ENCODE assay signal across 8 mouse cellular contexts in the genomic region with DNA sequence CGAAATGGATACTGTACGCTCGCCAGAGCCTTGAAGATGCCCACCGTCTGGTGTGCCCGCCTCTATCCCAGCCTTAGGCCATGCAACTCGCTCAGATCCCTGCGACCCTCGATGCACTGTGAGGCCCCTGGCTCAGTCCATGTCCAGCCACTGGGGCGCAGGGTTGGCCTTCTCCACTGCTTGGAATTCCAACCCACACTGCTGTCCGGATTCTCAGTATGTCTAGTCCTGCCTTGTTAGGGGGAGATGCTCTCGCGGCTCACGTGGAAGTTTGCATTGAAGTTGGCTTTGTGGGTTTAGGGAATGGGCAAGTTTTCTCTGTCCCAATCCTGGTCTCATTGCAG. TPM values are rescaled to one million over a fixed set of nuclear protein-coding genes. Genes with fewer than 3 reads are reported as not detected.
DNase-seq lines count a peak whose midpoint lies in the region; ATAC-seq and TF ChIP-seq lines count a peak whose summit lies in the region.

No protein-coding gene starts in this region.

- H3K4me2 ChIP-seq in embryonic facial prominence, embryonic 15.5 days (replicated peaks): peak overlapping the region; percentile 94
- H3K4me2 ChIP-seq in neural tube, embryonic 14.5 days (ENCODE audit: low read depth, low read length): peak overlapping the region; percentile 85

- peak; percentile 9 for DNase-seq in lung, adult 2 months
- no peak for DNase-seq in lung, postnatal 10 days
- DNase-seq in limb, embryonic 10.5 days (ENCODE audit: low spot score): no peak
- DNase-seq in thymus, postnatal 14 days: no peak
- no peak for DNase-seq in embryo, embryonic 9.5 days (ENCODE audit: extremely low spot score)

- ATAC-seq in embryonic facial prominence, embryonic 15.5 days (ENCODE audit: insufficient number of reproducible peaks, low FRiP score, low TSS enrichment, low read depth): peak; percentile 17; the same call in 1 of the 2 replicates
- ATAC-seq in neural tube, embryonic 14.5 days (ENCODE audit: low read depth): no peak; the same call in 1 of the 2 replicates
- ATAC-seq in megakaryocyte-erythroid progenitor cell, adult 5-6 weeks (replicated peaks; ENCODE audit: low FRiP score, low TSS enrichment, poor library complexity, severe bottlenecking): no peak

- H3K9ac ChIP-seq in embryonic facial prominence, embryonic 15.5 days: peak overlapping the region; percentile 66
- H3K9ac ChIP-seq in neural tube, embryonic 14.5 days (replicated peaks; ENCODE audit: low read depth, low read length): peak overlapping the region; percentile 86

- H3K36me3 ChIP-seq in embryonic facial prominence, embryonic 15.5 days: no peaks in the 10 kb centered on the region
- H3K36me3 ChIP-seq in limb, embryonic 10.5 days: no peaks in the 10 kb centered on the region
- H3K36me3 ChIP-seq in neural tube, embryonic 14.5 days (ENCODE audit: control insufficient read depth, insufficient read depth, low read length): no peaks in the 10 kb centered on the region

- H3K4me3 ChIP-seq in lung, adult 2 months (replicated peaks; ENCODE audit: extremely low read depth, low read depth, low read length): peak overlapping the region; percentile 97
- H3K4me3 ChIP-seq in embryonic facial prominence, embryonic 15.5 days (replicated peaks): peak overlapping the region; percentile 80
- peak overlapping the region; percentile 75 for H3K4me3 ChIP-seq in limb, embryonic 10.5 days
- peak overlapping the region; percentile 74 for H3K4me3 ChIP-seq in neural tube, embryonic 14.5 days (ENCODE audit: low read depth, low read length)

- H3K9me3 ChIP-seq in embryonic facial prominence, embryonic 15.5 days (replicated peaks): no peaks in the 10 kb centered on the region
- no peaks in the 10 kb centered on the region for H3K9me3 ChIP-seq in limb, embryonic 10.5 days (replicated peaks)
- H3K9me3 ChIP-seq in neural tube, embryonic 14.5 days (ENCODE audit: control insufficient read depth, low read length): no peaks in the 10 kb centered on the region

- under 1% methylated on average over 13 of the region's 13 CpGs for WGBS in lung, adult 2 months
- under 1% methylated on average over 13 of the region's 13 CpGs for WGBS in embryonic facial prominence, embryonic 15.5 days
- WGBS in limb, embryonic 10.5 days: 2% methylated on average over 13 of the region's 13 CpGs
- WGBS in neural tube, embryonic 14.5 days: 0% methylated on average over 13 of the region's 13 CpGs

- H3K27me3 ChIP-seq in embryonic facial prominence, embryonic 15.5 days: peaks cover 16% of the 10 kb centered on the region
- peaks cover 35% of the 10 kb centered on the region for H3K27me3 ChIP-seq in limb, embryonic 10.5 days (ENCODE audit: low read depth, poor library complexity, severe bottlenecking)
- H3K27me3 ChIP-seq in neural tube, embryonic 14.5 days (ENCODE audit: control insufficient read depth, insufficient read depth, low read length): peaks cover 3% of the 10 kb centered on the region; the same call in 1 of the 2 replicates

- TF ChIP-seq POLR2A in lung, adult 2 months (IDR thresholded peaks at IDR 0.05; ENCODE audit: borderline replicate concordance, extremely low read depth, low read depth, low read length): no peak

- peak overlapping the region; percentile 86 for H3K27ac ChIP-seq in embryonic facial prominence, embryonic 15.5 days (replicated peaks)
- H3K27ac ChIP-seq in limb, embryonic 10.5 days: peak overlapping the region; percentile 98
- peak overlapping the region; percentile 88 for H3K27ac ChIP-seq in neural tube, embryonic 14.5 days (ENCODE audit: low read depth, low read length)

- no peaks in the 10 kb centered on the region for H3K4me1 ChIP-seq in lung, adult 2 months (ENCODE audit: control insufficient read depth, insufficient read depth, low read length)
- peaks cover 21% of the 10 kb centered on the region for H3K4me1 ChIP-seq in embryonic facial prominence, embryonic 15.5 days
- peaks cover 22% of the 10 kb centered on the region for H3K4me1 ChIP-seq in limb, embryonic 10.5 days
- peaks cover 17% of the 10 kb centered on the region for H3K4me1 ChIP-seq in neural tube, embryonic 14.5 days (ENCODE audit: control insufficient read depth, insufficient read depth, low read length)

- no peak for TF ChIP-seq CTCF in lung, adult 2 months (IDR thresholded peaks at IDR 0.05; ENCODE audit: insufficient read depth, low read length)

RNA-seq across cellular contexts. Expression of gene Kcnab2, which starts 0.5 kb away (rescaled TPM):
- 6.9 and 8.6 TPM in 2 replicates for polyA plus RNA-seq in lung, adult 2 months (2012; rRNA removed)
- polyA plus RNA-seq in embryonic facial prominence, embryonic 15.5 days (2015; fragmentation: Nextera tagmentation; extraction: Ambion mirVana): 8.9 and 9.7 TPM in 2 replicates
- 3.9 and 5.2 TPM in 2 replicates for polyA plus RNA-seq in limb, embryonic 10.5 days (2016; fragmentation: Nextera tagmentation; extraction: Ambion mirVana)
- polyA plus RNA-seq in neural tube, embryonic 14.5 days (2014; fragmentation: Nextera tagmentation; extraction: Ambion mirVana): 18.3 and 31.1 TPM in 2 replicates
- total RNA-seq in megakaryocyte-erythroid progenitor cell, adult 5-6 weeks (2014; fragmentation: Nextera tagmentation): 42.5 and 57.5 TPM in 2 replicates
- total RNA-seq in megakaryocyte-erythroid progenitor cell, adult 5-6 weeks (2017): 59.7 and 75.3 TPM in 2 replicates

RNA-seq across cellular contexts. Expression of gene Nphp4, which starts 1.7 kb away (rescaled TPM):
- 3.1 and 3.8 TPM in 2 replicates for polyA plus RNA-seq in lung, adult 2 months (2012; rRNA removed)
- 3.6 and 6.2 TPM in 2 replicates for polyA plus RNA-seq in embryonic facial prominence, embryonic 15.5 days (2015; fragmentation: Nextera tagmentation; extraction: Ambion mirVana)
- 2.8 and 3.8 TPM in 2 replicates for polyA plus RNA-seq in limb, embryonic 10.5 days (2016; fragmentation: Nextera tagmentation; extraction: Ambion mirVana)
- 4.2 and 4.8 TPM in 2 replicates for polyA plus RNA-seq in neural tube, embryonic 14.5 days (2014; fragmentation: Nextera tagmentation; extraction: Ambion mirVana)
- 0.61 TPM in 1 of 2 replicates, not detected in the other for total RNA-seq in megakaryocyte-erythroid progenitor cell, adult 5-6 weeks (2014; fragmentation: Nextera tagmentation)
- 0.19 TPM in 1 of 2 replicates, not detected in the other for total RNA-seq in megakaryocyte-erythroid progenitor cell, adult 5-6 weeks (2017)
